In genomic region chr2:173737222-173737989, GRCm38 (mm10) we compare ENCODE assay signal across 8 mouse cellular contexts. TPM values are rescaled to one million over a fixed set of nuclear protein-coding genes. Genes with fewer than 3 reads are reported as not detected.
DNase-seq lines count a peak whose midpoint lies in the region; ATAC-seq and TF ChIP-seq lines count a peak whose summit lies in the region.

Gene Vapb (plus strand): TSS chr2:173737511.

- WGBS in cerebellum, adult 2 months = under 1% methylated on average over 68 of the region's 70 CpGs
- 2% methylated on average over 68 of the region's 70 CpGs for WGBS in forebrain, postnatal 0 days
- under 1% methylated on average over 70 of the region's 70 CpGs for WGBS in lung, embryonic 15.5 days

- peak; percentile 97 for DNase-seq in MEL (ENCODE audit: low read depth, low spot score)
- DNase-seq in cerebellum, adult 2 months = peak; percentile 98 to 99
- DNase-seq in forebrain, postnatal 0 days = peak; percentile 100
- DNase-seq in heart, postnatal 4 days = peak; percentile 100
- peak; percentile 98 to 99 for DNase-seq in layer of hippocampus, adult 8-10 months (ENCODE audit: low spot score in 2 of 2)
- peak; percentile 98 for DNase-seq in ovary, adult 18-20 months (ENCODE audit: low spot score)
- DNase-seq in thymus, postnatal 0 days (ENCODE audit: low spot score) = peak; percentile 99

- H3K27ac ChIP-seq in MEL (ENCODE audit: control insufficient read depth, low read depth, low read length) = peak within 1 kb of the TSS; percentile 13; the same call in 1 of the 2 replicates
- no peak within 1 kb of the TSS for H3K27ac ChIP-seq in cerebellum, adult 2 months (ENCODE audit: insufficient read depth, low read length)
- peak within 1 kb of the TSS; percentile 84 for H3K27ac ChIP-seq in forebrain, postnatal 0 days (ENCODE audit: low read depth, low read length)
- peak within 1 kb of the TSS; percentile 46 for H3K27ac ChIP-seq in lung, embryonic 15.5 days

- peaks cover 2 to 19% of the 10 kb centered on the region in 2 experiments for H3K4me1 ChIP-seq in MEL (ENCODE audit: control insufficient read depth in 1 of 2, insufficient read depth in 2 of 2, low read length in 2 of 2)
- H3K4me1 ChIP-seq in cerebellum, adult 2 months (ENCODE audit: control insufficient read depth, insufficient read depth, low read length) = peaks cover 12% of the 10 kb centered on the region
- H3K4me1 ChIP-seq in forebrain, postnatal 0 days (ENCODE audit: insufficient read depth) = peaks cover 8% of the 10 kb centered on the region
- H3K4me1 ChIP-seq in lung, embryonic 15.5 days = peaks cover 22% of the 10 kb centered on the region

- TF ChIP-seq POLR2A in MEL (IDR thresholded peaks at IDR 0.05; ENCODE audit: control insufficient read depth in 1 of 2, insufficient read depth in 1 of 2, low read depth in 1 of 2, low read length in 2 of 2, poor library complexity in 1 of 2) = peak; percentile 51 to 62; a peak in 2 of 4 replicates
- TF ChIP-seq POLR2A in cerebellum, adult 2 months (IDR thresholded peaks at IDR 0.05; ENCODE audit: borderline replicate concordance, insufficient read depth, low read length) = 0 out of 2 replicates have a peak, but pooled peaks have one; percentile 40

- peak; percentile 99 for ATAC-seq in forebrain, postnatal 0 days
- ATAC-seq in lung, embryonic 15.5 days (ENCODE audit: borderline replicate concordance, extremely low read depth, low FRiP score, low TSS enrichment) = peak; percentile 100

- peaks cover 46% of the 10 kb centered on the region for H3K79me2 ChIP-seq in MEL (ENCODE audit: control insufficient read depth, insufficient read depth, low read length, poor library complexity)

- H3K4me3 ChIP-seq in MEL (ENCODE audit: control insufficient read depth in 1 of 2, insufficient read depth in 1 of 2, low read depth in 2 of 2, low read length in 2 of 2) = peak within 1 kb of the TSS; percentile 66 to 95
- peak within 1 kb of the TSS; percentile 84 for H3K4me3 ChIP-seq in cerebellum, adult 2 months (replicated peaks; ENCODE audit: insufficient read depth, low read depth, low read length)
- peak within 1 kb of the TSS; percentile 95 for H3K4me3 ChIP-seq in forebrain, postnatal 0 days (ENCODE audit: low read depth, low read length)
- H3K4me3 ChIP-seq in lung, embryonic 15.5 days = peak within 1 kb of the TSS; percentile 92

- peak within 1 kb of the TSS; percentile 89 for H3K9ac ChIP-seq in MEL (ENCODE audit: control insufficient read depth, low read depth, low read length, poor library complexity, severe bottlenecking)
- peak within 1 kb of the TSS; percentile 88 for H3K9ac ChIP-seq in forebrain, postnatal 0 days
- H3K9ac ChIP-seq in lung, embryonic 15.5 days = peak within 1 kb of the TSS; percentile 87

- peaks cover 2 to 9% of the 10 kb centered on the region in 2 experiments; a peak in 3 of 4 replicates for H3K36me3 ChIP-seq in MEL (ENCODE audit: control insufficient read depth in 1 of 2, insufficient read depth in 2 of 2, low read length in 2 of 2)
- no peaks in the 10 kb centered on the region for H3K36me3 ChIP-seq in forebrain, postnatal 0 days (ENCODE audit: insufficient read depth)
- H3K36me3 ChIP-seq in lung, embryonic 15.5 days = no peaks in the 10 kb centered on the region

- peak within 1 kb of the TSS; percentile 66 for H3K4me2 ChIP-seq in forebrain, postnatal 0 days (ENCODE audit: low read depth)
- H3K4me2 ChIP-seq in lung, embryonic 15.5 days = peak within 1 kb of the TSS; percentile 59

- no peaks in the 10 kb centered on the region for H3K9me3 ChIP-seq in MEL (replicated peaks; ENCODE audit: insufficient read depth, low read length)
- no peaks in the 10 kb centered on the region for H3K9me3 ChIP-seq in forebrain, postnatal 0 days (ENCODE audit: low read length)
- no peaks in the 10 kb centered on the region for H3K9me3 ChIP-seq in lung, embryonic 15.5 days

- no peak for TF ChIP-seq CTCF in MEL (IDR thresholded peaks at IDR 0.05 in 2 of 3, conservative IDR thresholded peaks at IDR 0.05 in 1 of 3; ENCODE audit: control insufficient read depth in 1 of 3, insufficient read depth in 1 of 3, low read depth in 2 of 3, low read length in 3 of 3, poor library complexity in 1 of 3, severe bottlenecking in 1 of 3)
- no peak for TF ChIP-seq CTCF in cerebellum, adult 2 months (IDR thresholded peaks at IDR 0.05; ENCODE audit: borderline replicate concordance, insufficient read depth, low read depth, low read length)
- peak; percentile 46; the same call in 1 of the 2 replicates for TF ChIP-seq CTCF in forebrain, postnatal 0 days (IDR thresholded peaks at IDR 0.05; ENCODE audit: low read depth)

- TF ChIP-seq RAD21 in MEL (IDR thresholded peaks at IDR 0.05; ENCODE audit: low read depth, low read length) = no peak

- H3K27me3 ChIP-seq in MEL (ENCODE audit: control insufficient read depth in 1 of 2, insufficient read depth in 2 of 2, low read length in 2 of 2) = no peaks in the 10 kb centered on the region
- H3K27me3 ChIP-seq in cerebellum, adult 2 months (ENCODE audit: control insufficient read depth, insufficient read depth, low read length) = no peaks in the 10 kb centered on the region
- no peaks in the 10 kb centered on the region for H3K27me3 ChIP-seq in forebrain, postnatal 0 days (ENCODE audit: insufficient read depth, low read length)
- no peaks in the 10 kb centered on the region for H3K27me3 ChIP-seq in lung, embryonic 15.5 days

- TF ChIP-seq EP300 in MEL (IDR thresholded peaks at IDR 0.05; ENCODE audit: low read depth in 1 of 2, low read length in 2 of 2) = no peak

TF ChIP-seq in MEL, 35 proteins besides CTCF, POLR2A, EP300 and RAD21:
- no peak; the same call in 1 of the 2 replicates for TF ChIP-seq SIN3A (IDR thresholded peaks at IDR 0.05; ENCODE audit: low read length)
- TF ChIP-seq GABPA (IDR thresholded peaks at IDR 0.05; ENCODE audit: low read depth, low read length) = no peak
- TF ChIP-seq NRF1 (IDR thresholded peaks at IDR 0.05; ENCODE audit: insufficient read depth, low read depth, low read length, poor library complexity, severe bottlenecking) = peak; percentile 97
- TF ChIP-seq TCF12 (IDR thresholded peaks at IDR 0.05; ENCODE audit: low read depth, low read length) = no peak
- TF ChIP-seq USF2 (IDR thresholded peaks at IDR 0.05; ENCODE audit: borderline replicate concordance in 1 of 2, insufficient read depth in 1 of 2, low read depth in 1 of 2, low read length in 2 of 2) = no peak
- no peak for TF ChIP-seq MYC (IDR thresholded peaks at IDR 0.05; ENCODE audit: low read depth, low read length)
- no peak for TF ChIP-seq POLR2AphosphoS5 (IDR thresholded peaks at IDR 0.05; ENCODE audit: borderline replicate concordance, low read depth, low read length)
- TF ChIP-seq HCFC1 (IDR thresholded peaks at IDR 0.05; ENCODE audit: low read depth, low read length) = peak; percentile 86
- TF ChIP-seq MEF2A (IDR thresholded peaks at IDR 0.05; ENCODE audit: extremely low read depth, insufficient replicate concordance, low read depth, low read length, poor library complexity, severe bottlenecking) = no peak
- no peak for TF ChIP-seq MYB (IDR thresholded peaks at IDR 0.05; ENCODE audit: low read depth, low read length)
- TF ChIP-seq KAT2A (conservative IDR thresholded peaks at IDR 0.05; ENCODE audit: low read depth, low read length) = no peak
- TF ChIP-seq TBP (IDR thresholded peaks at IDR 0.05; ENCODE audit: low read depth, low read length) = no peak
- TF ChIP-seq BHLHE40 (IDR thresholded peaks at IDR 0.05; ENCODE audit: borderline replicate concordance, low read depth, low read length) = no peak
- 0 out of 2 replicates have a peak, but pooled peaks have one; percentile 4 for TF ChIP-seq USF1 (IDR thresholded peaks at IDR 0.05; ENCODE audit: low read depth, low read length)
- TF ChIP-seq NELFE (IDR thresholded peaks at IDR 0.05; ENCODE audit: low read depth, low read length) = peak; percentile 60; the same call in 1 of the 2 replicates
- TF ChIP-seq MXI1 (IDR thresholded peaks at IDR 0.05; ENCODE audit: low read depth, low read length) = no peak
- no peak for TF ChIP-seq JUND (IDR thresholded peaks at IDR 0.05; ENCODE audit: low read depth, low read length)
- TF ChIP-seq ZNF384 (IDR thresholded peaks at IDR 0.05; ENCODE audit: low read depth, low read length) = no peak
- peak; percentile 73 for TF ChIP-seq ELF1 (IDR thresholded peaks at IDR 0.05; ENCODE audit: low read depth, low read length)
- no peak for TF ChIP-seq MAFK (IDR thresholded peaks at IDR 0.05; ENCODE audit: borderline replicate concordance, low read depth, low read length)
- no peak; the same call in 1 of the 2 replicates for TF ChIP-seq MAX (IDR thresholded peaks at IDR 0.05; ENCODE audit: low read length)
- TF ChIP-seq CHD1 (IDR thresholded peaks at IDR 0.05; ENCODE audit: low read depth, low read length) = no peak
- TF ChIP-seq ETS1 (IDR thresholded peaks at IDR 0.05; ENCODE audit: low read depth, low read length) = no peak
- TF ChIP-seq TAL1 (IDR thresholded peaks at IDR 0.05; ENCODE audit: low read length) = no peak
- no peak for TF ChIP-seq SMC3 (IDR thresholded peaks at IDR 0.05; ENCODE audit: low read depth, low read length)
- TF ChIP-seq POLR2AphosphoS2 (IDR thresholded peaks at IDR 0.05; ENCODE audit: low read length) = no peak
- no peak for TF ChIP-seq CHD2 (IDR thresholded peaks at IDR 0.05; ENCODE audit: low read length)
- TF ChIP-seq UBTF (IDR thresholded peaks at IDR 0.05; ENCODE audit: borderline replicate concordance, insufficient read depth, low read depth, low read length) = no peak
- TF ChIP-seq MAZ (IDR thresholded peaks at IDR 0.05; ENCODE audit: low read depth, low read length) = no peak
- no peak for TF ChIP-seq GATA1 (IDR thresholded peaks at IDR 0.05; ENCODE audit: low read depth, low read length)
- no peak for TF ChIP-seq ZMIZ1 (IDR thresholded peaks at IDR 0.05; ENCODE audit: low read depth, low read length)
- no peak for TF ChIP-seq ZKSCAN1 (IDR thresholded peaks at IDR 0.05; ENCODE audit: low read depth, low read length)

RNA-seq across cellular contexts. Expression of gene Vapb, which starts in this region (rescaled TPM):
- total RNA-seq in MEL (2012; rRNA removed) = 29.1 and 29.5 TPM in 2 replicates
- polyA plus RNA-seq in MEL (2012; ENCODE audit: insufficient read depth in 1 of 2, insufficient read length in 2 of 2, low read depth in 1 of 2, low replicate concordance in 2 of 2, missing spikeins in 1 of 2) = 100 to 1,000 TPM in 1 of 2 experiments, 10 to 100 TPM in 1; 46.5 to 483 TPM
- polyA plus RNA-seq in cerebellum, adult 2 months (2012; rRNA removed) = 58.5 and 70.6 TPM in 2 replicates
- total RNA-seq in forebrain, postnatal 0 days (2014; rRNA removed) = 40.2 and 41.8 TPM in 2 replicates
- 12.4 and 13.6 TPM in 2 replicates for polyA plus RNA-seq in forebrain, postnatal 0 days (2015; fragmentation: Nextera tagmentation; extraction: Ambion mirVana)
- total RNA-seq in heart, postnatal 4 days (2021) = 10 to 100 TPM; 92.8 to 94.2 TPM
- total RNA-seq in layer of hippocampus, adult 8-10 months (2022) = 100 to 1,000 TPM; 111 to 134 (median 121) TPM
- polyA plus RNA-seq in lung, embryonic 15.5 days (2015; fragmentation: Nextera tagmentation; extraction: Ambion mirVana) = 9.1 and 12.8 TPM in 2 replicates
- polyA plus RNA-seq in thymus, postnatal 0 days (2015; fragmentation: Nextera tagmentation; extraction: Ambion mirVana) = 10.0 and 10.9 TPM in 2 replicates
